Mouse (Mus musculus): Measurements from ENCODE around the gene Epb41l2.

DNA sequence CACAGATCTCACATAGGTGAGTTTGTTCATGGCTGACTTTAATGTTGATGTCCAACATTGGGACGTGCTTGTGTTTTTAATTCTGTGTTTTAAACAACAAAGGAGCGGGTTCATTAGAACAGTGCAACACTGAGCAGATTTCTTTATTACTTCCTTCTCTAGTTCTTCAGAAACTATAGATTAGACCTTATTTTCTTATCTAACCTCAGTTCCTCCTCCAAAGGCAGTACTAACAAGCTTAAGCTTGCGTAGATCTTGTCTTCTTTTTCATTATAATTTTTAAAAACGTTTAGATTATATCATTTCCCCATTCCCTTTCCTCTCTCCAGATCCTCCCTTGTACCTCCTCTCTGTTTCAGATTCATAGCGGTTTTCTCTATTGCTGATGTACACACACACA lies 57.1 kb downstream of the Epb41l2 start:
- TF ChIP-seq CTCF (IDR thresholded peaks at IDR 0.05; ENCODE audit: insufficient read depth, low read depth, low read length) = no peak
- no peak for TF ChIP-seq POLR2A (IDR thresholded peaks at IDR 0.05; ENCODE audit: insufficient read depth, low read depth, low read length)

Data from olfactory bulb, adult 2 months (tissue).